Mouse (Mus musculus) kidney, embryonic 14.5 days (tissue): ENCODE results near the gene Olfr70. TPM values are rescaled to one million over a fixed set of nuclear protein-coding genes. Genes with fewer than 3 reads are reported as not detected.
A peak's percentile ranks its signal among the peaks of the same experiment; 100 is the strongest.

Experiments used
- ATAC-seq: fragments of 200-750 bp; cut with Nextera tagmentation; 2 replicates; pipeline ENCODE4 v1.8.0; 2017; ENCODE audit warnings: moderate number of reproducible peaks, mild to moderate bottlenecking, moderate TSS enrichment, moderate library complexity; ENCODE audit not compliant: low FRiP score, low TSS enrichment
- H3K27ac ChIP-seq: fragments of 300-500 bp; sonication (generic); 2 replicates; pipeline ENCODE4 v1.5.1; 2014; ENCODE audit warnings: low read depth, mild to moderate bottlenecking, low read length, moderate library complexity, mixed read lengths
- H3K27me3 ChIP-seq: fragments of 300-500 bp; sonication (generic); 2 replicates; pipeline ENCODE4 v1.6.1; 2014; ENCODE audit warnings: mild to moderate bottlenecking, low read length; ENCODE audit not compliant: control insufficient read depth, insufficient read depth
- H3K36me3 ChIP-seq: fragments of 300-500 bp; sonication (generic); 2 replicates; pipeline ENCODE4 v1.6.1; 2014; ENCODE audit warnings: low read length, mixed read lengths; ENCODE audit not compliant: control insufficient read depth, insufficient read depth
- H3K4me1 ChIP-seq: fragments of 300-500 bp; sonication (generic); 2 replicates; pipeline ENCODE4 v1.6.1; 2014; ENCODE audit warnings: low read length, mixed read lengths; ENCODE audit not compliant: control insufficient read depth, insufficient read depth
- H3K4me2 ChIP-seq: fragments of 300-500 bp; sonication (generic); replicated peaks from 2 replicates; pipeline ENCODE4 v1.6.1; 2014; ENCODE audit warnings: low read depth, mild to moderate bottlenecking, low read length
- H3K4me3 ChIP-seq: fragments of 300-500 bp; sonication (generic); 2 replicates; pipeline ENCODE4 v1.5.1; 2014; ENCODE audit warnings: mild to moderate bottlenecking, low read length
- H3K9ac ChIP-seq: fragments of 300-500 bp; sonication (generic); 2 replicates; pipeline ENCODE4 v1.6.1; 2014; ENCODE audit warnings: low read depth, mild to moderate bottlenecking, low read length, moderate library complexity
- H3K9me3 ChIP-seq: fragments of 300-500 bp; sonication (generic); 2 replicates; pipeline ENCODE4 v1.6.1; 2016; ENCODE audit warnings: low read length; ENCODE audit not compliant: control insufficient read depth
- WGBS: fragments of 180-500 bp; shearing (Covaris S2); extraction: QIAGEN DNeasy Blood & Tissue Kit; methylation state at CpG from one replicate; pipeline ENCODE4 v1.1.7; 2014; 5-methylcytosine and 5-hydroxymethylcytosine counted together
- polyA plus RNA-seq: library from polyadenylated mRNA; unstranded; fragments of >200 nt; fragmentation: Nextera tagmentation; extraction: Ambion mirVana; gene quantifications from 2 replicates; pipeline ENCODE4 v1.2.1, GENCODE M21; 2014

Gene Olfr70
- polyA plus RNA-seq, 1 experiment from 2014 or later: not detected

- H3K4me1 ChIP-seq: peaks cover 5% of the 10 kb centered on the region; the same call in 1 of the 2 replicates
- no peak within 1 kb of the TSS for H3K9ac ChIP-seq
- no peak for ATAC-seq
- H3K36me3 ChIP-seq: peaks cover 3% of the 10 kb centered on the region; the same call in 1 of the 2 replicates
- H3K4me2 ChIP-seq: peak within 1 kb of the TSS; percentile 35
- H3K27ac ChIP-seq: no peak within 1 kb of the TSS
- H3K9me3 ChIP-seq: peaks cover 5% of the 10 kb centered on the region
- H3K4me3 ChIP-seq: peak within 1 kb of the TSS; percentile 21
- WGBS: 20% methylated on average over 24 of the region's 24 CpGs
- H3K27me3 ChIP-seq: no peaks in the 10 kb centered on the region
These were observed 47.2 kb downstream of the Olfr70 start, which contains the start of gene Spag8 for GRCm38 (mm10) chr4:43653161-43654015. Gene Spag8 (minus strand): TSS chr4:43653594.

GRCm38 (mm10) chr4:43652726-43653125 lies 47.9 kb downstream of the Olfr70 start:
- Histone ChIP-seq H3K4me3 (no peak overlapping the region), H3K36me3 (peaks cover 3% of the 10 kb centered on the region; the same call in 1 of the 2 replicates), H3K27ac (no peak overlapping the region), H3K27me3 (no peaks in the 10 kb centered on the region), H3K4me2 (peak overlapping the region; percentile 35; the same call in 1 of the 2 replicates), H3K9ac (no peak overlapping the region), H3K9me3 (peaks cover 5% of the 10 kb centered on the region), H3K4me1 (peaks cover 5% of the 10 kb centered on the region; the same call in 1 of the 2 replicates)
- ATAC-seq: no peak
- WGBS: 85% methylated on average over 4 of the region's 4 CpGs

DNA sequence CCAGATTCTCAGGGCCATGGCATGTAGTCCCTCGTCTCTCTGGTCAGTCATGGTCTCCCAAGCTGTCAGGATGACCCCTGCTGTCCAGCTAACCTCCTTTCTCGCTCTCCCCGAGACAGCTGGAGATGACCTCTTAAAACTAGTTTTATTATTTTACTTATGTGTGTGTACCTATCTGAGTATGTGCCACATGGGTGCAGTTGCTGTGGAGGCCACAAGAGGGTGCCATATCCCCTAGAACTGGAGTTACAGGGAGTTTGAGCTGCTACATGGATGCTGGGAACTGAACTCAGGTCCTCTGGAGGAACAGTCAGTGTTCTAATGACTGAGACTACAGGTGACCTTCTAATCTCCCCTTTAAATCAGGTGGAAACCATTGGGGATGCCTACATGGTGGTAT lies 50.8 kb downstream of the Olfr70 start:
- Histone ChIP-seq H3K4me1 (no peaks in the 10 kb centered on the region), H3K36me3 (peaks cover 3% of the 10 kb centered on the region; the same call in 1 of the 2 replicates), H3K9me3 (peaks cover 5% of the 10 kb centered on the region), H3K4me2 (no peak overlapping the region), H3K4me3 (no peak overlapping the region), H3K27ac (no peak overlapping the region), H3K9ac (no peak overlapping the region), H3K27me3 (no peaks in the 10 kb centered on the region)
- 96% methylated on average over 3 of the region's 3 CpGs for WGBS
- no peak for ATAC-seq

Other genes starting within 250 kb of the Olfr70 start
- gene Cd72, start 246.2 kb downstream of the Olfr70 start, polyA plus RNA-seq: 5.1 and 5.2 TPM in 2 replicates
- gene Sit1, start 217.1 kb downstream of the Olfr70 start, polyA plus RNA-seq: not detected in 2 replicates
- 59.4 and 72.2 TPM in 2 replicates for gene Ccdc107, start 207.9 kb downstream of the Olfr70 start, polyA plus RNA-seq
- 36.4 and 38.2 TPM in 2 replicates for gene Arhgef39, start 201.1 kb downstream of the Olfr70 start, polyA plus RNA-seq
- 0.80 and 1.3 TPM in 2 replicates for gene Car9, start 193.8 kb downstream of the Olfr70 start, polyA plus RNA-seq
- 208 and 212 TPM in 2 replicates for gene Tpm2, start 177.0 kb downstream of the Olfr70 start, polyA plus RNA-seq
- 50.2 and 55.7 TPM in 2 replicates for gene Creb3, start 138.5 kb downstream of the Olfr70 start, polyA plus RNA-seq
- 72.6 and 87.2 TPM in 2 replicates for gene Tln1, start 138.1 kb downstream of the Olfr70 start, polyA plus RNA-seq
- 27.9 and 34.4 TPM in 2 replicates for gene Rgp1, start 122.1 kb downstream of the Olfr70 start, polyA plus RNA-seq
- gene Gba2, start 121.9 kb downstream of the Olfr70 start, polyA plus RNA-seq: 13.1 and 17.9 TPM in 2 replicates
- gene Msmp, start 116.3 kb downstream of the Olfr70 start, polyA plus RNA-seq: 0.63 and 1.0 TPM in 2 replicates
- 6.0 and 11.1 TPM in 2 replicates for gene Npr2, start 68.9 kb downstream of the Olfr70 start, polyA plus RNA-seq
- gene Spag8, start 47.2 kb downstream of the Olfr70 start, polyA plus RNA-seq: 0.93 and 1.3 TPM in 2 replicates
- 107 and 136 TPM in 2 replicates for gene Hint2, start 44.3 kb downstream of the Olfr70 start, polyA plus RNA-seq
- gene Tmem8b, start 31.8 kb downstream of the Olfr70 start, polyA plus RNA-seq: 2.6 and 3.2 TPM in 2 replicates
- gene Fam221b, start 31.7 kb downstream of the Olfr70 start, polyA plus RNA-seq: 2.6 and 3.7 TPM in 2 replicates
- gene Olfr71, start 9.4 kb upstream of the Olfr70 start, polyA plus RNA-seq: not detected in 2 replicates
- 0.40 and 1.0 TPM in 2 replicates for gene Hrct1, start 26.4 kb upstream of the Olfr70 start, polyA plus RNA-seq
- gene Spaar, start 29.2 kb upstream of the Olfr70 start, polyA plus RNA-seq: 0.04 and 0.14 TPM in 2 replicates
- gene Olfr159, start 70.2 kb upstream of the Olfr70 start, polyA plus RNA-seq: not detected in 2 replicates
- gene Olfr156, start 123.1 kb upstream of the Olfr70 start, polyA plus RNA-seq: not detected in 2 replicates
- gene Olfr157, start 139.4 kb upstream of the Olfr70 start, polyA plus RNA-seq: not detected in 2 replicates
- gene Olfr155, start 150.8 kb upstream of the Olfr70 start, polyA plus RNA-seq: not detected in 2 replicates
- gene Reck, start 174.7 kb upstream of the Olfr70 start, polyA plus RNA-seq: 16.9 and 26.2 TPM in 2 replicates